Mouse (Mus musculus) right cerebral cortex, adult 2 months (tissue): ENCODE results near the gene Gabbr1.

Experiments
- DNase-seq, 2 experiments: peaks; one replicate each; pipeline ENCODE4 v3.0.0; 2021 to 2022; ENCODE audit warnings: low spot score in 2 of 2

Gabbr1 gene

GRCm38 (mm10) chr17:37039127-37039894 lies 6.5 kb upstream of the Gabbr1 start:
- DNase-seq, result peak in 1 of 2 experiments; percentile 17

- no peak for DNase-seq
Observed at GRCm38 (mm10) chr17:37044651-37045244, 1.0 kb upstream of the Gabbr1 start.

GRCm38 (mm10) chr17:37046312-37047112 lies 746 bp downstream of the Gabbr1 start:
- peak in 1 of 2 experiments; percentile 65 for DNase-seq

- DNase-seq, result no peak
Observed at GRCm38 (mm10) chr17:37047332-37047976, 1.7 kb downstream of the Gabbr1 start.

GRCm38 (mm10) chr17:37047981-37048380 lies 2.2 kb downstream of the Gabbr1 start:
- DNase-seq, result no peak

GRCm38 (mm10) chr17:37048383-37048782 lies 2.6 kb downstream of the Gabbr1 start:
- no peak for DNase-seq

GRCm38 (mm10) chr17:37049570-37050310 lies 4.0 kb downstream of the Gabbr1 start:
- DNase-seq, result peak; percentile 82 to 86

GRCm38 (mm10) chr17:37050399-37050798 lies 4.6 kb downstream of the Gabbr1 start:
- DNase-seq, result peak; percentile 94 to 95

GRCm38 (mm10) chr17:37050876-37051275 lies 5.1 kb downstream of the Gabbr1 start:
- DNase-seq, result no peak

- no peak for DNase-seq
Observed at GRCm38 (mm10) chr17:37051745-37052144, 6.0 kb downstream of the Gabbr1 start.

GRCm38 (mm10) chr17:37056957-37057356 lies 11.2 kb downstream of the Gabbr1 start:
- DNase-seq, result no peak

- no peak for DNase-seq
Observed at GRCm38 (mm10) chr17:37061435-37061834, 15.7 kb downstream of the Gabbr1 start.

GRCm38 (mm10) chr17:37062101-37062641 lies 16.4 kb downstream of the Gabbr1 start:
- DNase-seq, result no peak

GRCm38 (mm10) chr17:37063063-37063462 lies 17.3 kb downstream of the Gabbr1 start:
- DNase-seq, result no peak

GRCm38 (mm10) chr17:37063686-37064495 lies 18.1 kb downstream of the Gabbr1 start:
- DNase-seq, result no peak

- no peak for DNase-seq
Observed at GRCm38 (mm10) chr17:37065993-37066392, 20.2 kb downstream of the Gabbr1 start.

- DNase-seq, result no peak
Observed at GRCm38 (mm10) chr17:37067861-37068260, 22.1 kb downstream of the Gabbr1 start.

- DNase-seq, result no peak
Observed at GRCm38 (mm10) chr17:37070121-37070520, 24.4 kb downstream of the Gabbr1 start.

- no peak for DNase-seq
Observed at GRCm38 (mm10) chr17:37072080-37072729, 26.4 kb downstream of the Gabbr1 start.
